Mouse (Mus musculus): ENCODE data around the gene Vmn2r106.

Vmn2r106 gene

GRCm38 (mm10) chr17:20285453-20285852 is at the start of gene Vmn2r106:
Vmn2r106 (minus strand) TSS chr17:20285553.
- DNase-seq (ENCODE audit: low read depth, low spot score), result no peak

GRCm38 (mm10) chr17:20305790-20306189 is 20.4 kb upstream of the Vmn2r106 start:
- DNase-seq (ENCODE audit: low read depth, low spot score), result no peak

- no peak for DNase-seq (ENCODE audit: low read depth, low spot score)
Observed at GRCm38 (mm10) chr17:20286906-20287305, 1.6 kb upstream of the Vmn2r106 start.

- DNase-seq (ENCODE audit: low read depth, low spot score), result no peak
Observed at GRCm38 (mm10) chr17:20255522-20255921, 29.8 kb downstream of the Vmn2r106 start.

GRCm38 (mm10) chr17:20234952-20235351 is 50.4 kb downstream of the Vmn2r106 start, which contains the start of gene Vmn2r105:
Vmn2r105 (minus strand) TSS chr17:20235052.
- DNase-seq (ENCODE audit: low read depth, low spot score), result no peak
